Mouse (Mus musculus) kidney, postnatal 0 days (tissue): ENCODE data around the gene Gpbar1. TPM values are rescaled to one million over a fixed set of nuclear protein-coding genes. Genes with fewer than 3 reads are reported as not detected.
"Not testable (repeated sequence)": the region's sequence is repeated elsewhere in the genome, so short reads cannot be mapped to it uniquely, and the experiment has no call there.

Source experiments
- ATAC-seq: fragments of 200-750 bp; cut with Nextera tagmentation; replicated peaks from 2 replicates; pipeline ENCODE4 v1.8.0; 2017; ENCODE audit warnings: low read depth, moderate number of reproducible peaks, moderate TSS enrichment, moderate library complexity; ENCODE audit not compliant: low FRiP score
- DNase-seq: peaks from one replicate; pipeline ENCODE4 v3.0.0-alpha.2; 2016; ENCODE audit warnings: low spot score
- H3K27ac ChIP-seq: fragments of 300-500 bp; sonication (generic); 2 replicates; pipeline ENCODE4 v1.5.1; 2014; ENCODE audit warnings: mild to moderate bottlenecking
- H3K27me3 ChIP-seq: fragments of 300-500 bp; sonication (generic); 2 replicates; pipeline ENCODE4 v1.6.1; 2014; ENCODE audit warnings: low read length, mixed read lengths; ENCODE audit not compliant: insufficient read depth
- H3K36me3 ChIP-seq: fragments of 300-500 bp; sonication (generic); 2 replicates; pipeline ENCODE4 v1.6.1; 2014; ENCODE audit warnings: low read length, mixed read lengths; ENCODE audit not compliant: insufficient read depth
- H3K4me1 ChIP-seq: fragments of 300-500 bp; sonication (generic); replicated peaks from 2 replicates; pipeline ENCODE4 v1.6.1; 2014; ENCODE audit warnings: antibody characterized with exemption, low read length, mixed read lengths; ENCODE audit not compliant: insufficient read depth
- H3K4me2 ChIP-seq: fragments of 300-500 bp; sonication (generic); 2 replicates; pipeline ENCODE4 v1.6.1; 2014; ENCODE audit warnings: mild to moderate bottlenecking, low read length, moderate library complexity, mixed read lengths
- H3K4me3 ChIP-seq: fragments of 300-500 bp; sonication (generic); replicated peaks from 2 replicates; pipeline ENCODE4 v1.5.1; 2014; ENCODE audit warnings: low read depth, low read length
- H3K9ac ChIP-seq: fragments of 300-500 bp; sonication (generic); 2 replicates; pipeline ENCODE4 v1.6.1; 2014; ENCODE audit warnings: low read depth, low read length
- H3K9me3 ChIP-seq: fragments of 300-500 bp; sonication (generic); replicated peaks from 2 replicates; pipeline ENCODE4 v1.6.1; 2016; ENCODE audit warnings: low read length, inconsistent platforms, mixed read lengths
- CTCF ChIP-seq: IDR thresholded peaks from 2 replicates; pipeline ENCODE4 v1.5.1; 2016; ENCODE audit warnings: antibody characterized with exemption, low read depth, mild to moderate bottlenecking, moderate library complexity
- WGBS: fragments of 180-500 bp; shearing (Covaris S2); extraction: QIAGEN DNeasy Blood & Tissue Kit; methylation state at CpG from one replicate; pipeline ENCODE4 v1.1.7; 2014; 5-methylcytosine and 5-hydroxymethylcytosine counted together
- polyA plus RNA-seq: library from polyadenylated mRNA; unstranded; fragments of >200 nt; fragmentation: Nextera tagmentation; extraction: Ambion mirVana; gene quantifications from 2 replicates; pipeline ENCODE4 v1.2.1, GENCODE M21; 2015

Gpbar1 gene
- polyA plus RNA-seq, 1 experiment from 2014 or later = 1.0 TPM

DNA sequence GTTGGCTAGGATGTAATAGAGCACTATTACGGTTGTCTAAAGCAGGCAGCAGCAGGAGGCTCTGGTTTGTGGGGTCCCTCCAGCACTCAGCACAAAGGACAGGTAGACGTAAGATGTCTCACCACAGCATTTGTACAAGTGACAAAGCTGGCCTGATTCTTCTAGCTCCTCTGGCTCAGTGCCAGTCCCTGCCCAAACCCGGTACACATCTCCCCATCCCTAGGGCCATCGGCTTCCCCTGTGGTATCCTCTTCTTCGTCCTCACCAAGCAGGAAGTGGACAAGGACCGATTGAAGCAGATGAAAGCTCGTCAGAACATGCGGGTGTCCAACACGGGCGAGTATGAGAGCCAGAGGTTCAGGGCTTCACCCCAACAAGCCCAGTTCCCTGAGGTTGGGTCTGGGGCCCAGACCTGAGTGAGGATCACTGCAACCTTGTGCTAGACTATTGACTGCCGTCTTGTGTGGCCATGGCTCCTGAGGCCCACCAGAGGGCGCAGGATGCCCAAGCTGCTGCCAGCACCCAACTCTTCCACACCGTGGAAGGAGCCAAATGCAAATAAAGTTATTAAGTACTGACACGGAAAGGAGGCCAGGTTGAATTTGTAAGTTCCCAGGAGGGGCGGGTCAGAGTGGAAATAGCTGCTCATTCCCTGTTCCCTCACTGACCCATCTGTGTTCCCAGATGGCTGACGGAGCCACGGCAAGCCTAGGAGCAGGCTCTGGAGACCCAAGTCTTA is 8.7 kb downstream of the Gpbar1 start:
- not testable (repeated sequence) for ATAC-seq, H3K27me3 ChIP-seq, H3K4me2 ChIP-seq, DNase-seq, H3K9me3 ChIP-seq, H3K27ac ChIP-seq, H3K9ac ChIP-seq, H3K4me3 ChIP-seq
- peak; percentile 58 for TF ChIP-seq CTCF
- Histone ChIP-seq H3K4me1 (peaks cover 10% of the 10 kb centered on the region), H3K36me3 (peaks cover 27% of the 10 kb centered on the region)
- WGBS = 56% methylated on average over 15 of the region's 17 CpGs

DNA sequence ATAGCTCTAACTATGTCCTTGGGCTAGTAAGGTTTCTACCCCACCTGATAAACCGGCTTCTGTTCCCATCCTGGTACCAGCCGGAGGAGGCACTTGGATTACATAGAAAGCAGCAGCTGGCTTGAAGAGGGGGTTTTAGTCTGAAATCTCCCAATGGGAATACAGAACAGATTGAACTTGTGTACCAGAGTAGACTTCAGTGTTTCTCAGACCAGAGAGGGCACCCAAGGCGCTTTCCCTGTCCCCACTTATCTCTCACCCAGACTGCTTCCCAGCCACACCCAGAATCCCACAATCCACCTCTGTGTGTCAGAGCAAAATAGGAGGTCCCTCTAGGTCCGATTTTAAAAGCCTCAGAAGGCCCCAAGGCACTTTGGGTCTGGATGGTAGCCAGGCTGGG is 10.0 kb downstream of the Gpbar1 start:
- Histone ChIP-seq H3K9me3 (no peaks in the 10 kb centered on the region), H3K9ac (no peak overlapping the region), H3K36me3 (peaks cover 34% of the 10 kb centered on the region), H3K4me1 (peaks cover 10% of the 10 kb centered on the region), H3K27ac (no peak overlapping the region), H3K27me3 (no peaks in the 10 kb centered on the region), H3K4me2 (no peak overlapping the region), H3K4me3 (no peak overlapping the region)
- 83% methylated on average over 4 of the region's 4 CpGs for WGBS
- ATAC-seq = no peak
- DNase-seq = no peak
- TF ChIP-seq CTCF = no peak

DNA sequence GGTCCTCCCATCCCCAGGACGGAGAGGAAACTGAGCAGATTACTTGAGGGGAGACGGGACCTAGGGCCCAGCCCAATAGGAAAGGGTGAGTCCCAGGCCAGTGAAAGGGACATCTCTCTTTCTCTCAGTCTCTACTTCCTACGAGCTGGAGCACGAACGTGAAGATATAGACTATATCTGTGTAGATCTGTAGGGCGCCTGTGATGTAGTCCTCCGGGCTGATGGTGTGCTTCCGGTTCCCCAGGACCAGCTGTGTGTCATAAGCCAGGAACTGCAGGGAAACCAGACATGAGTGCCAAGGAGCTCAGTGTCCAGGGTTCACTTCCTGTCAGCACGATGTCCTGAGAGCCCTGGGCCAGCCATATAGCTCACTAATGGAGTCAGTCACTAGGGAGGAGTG is 10.9 kb downstream of the Gpbar1 start:
- no peak for TF ChIP-seq CTCF
- H3K27me3 ChIP-seq = no peaks in the 10 kb centered on the region
- no peaks in the 10 kb centered on the region for H3K9me3 ChIP-seq
- no peak for DNase-seq
- H3K9ac ChIP-seq = no peak overlapping the region
- H3K36me3 ChIP-seq = peaks cover 34% of the 10 kb centered on the region
- 78% methylated on average over 9 of the region's 9 CpGs for WGBS
- H3K4me1 ChIP-seq = peaks cover 10% of the 10 kb centered on the region
- H3K27ac ChIP-seq = no peak overlapping the region
- no peak overlapping the region for H3K4me2 ChIP-seq
- ATAC-seq = no peak
- no peak overlapping the region for H3K4me3 ChIP-seq

DNA sequence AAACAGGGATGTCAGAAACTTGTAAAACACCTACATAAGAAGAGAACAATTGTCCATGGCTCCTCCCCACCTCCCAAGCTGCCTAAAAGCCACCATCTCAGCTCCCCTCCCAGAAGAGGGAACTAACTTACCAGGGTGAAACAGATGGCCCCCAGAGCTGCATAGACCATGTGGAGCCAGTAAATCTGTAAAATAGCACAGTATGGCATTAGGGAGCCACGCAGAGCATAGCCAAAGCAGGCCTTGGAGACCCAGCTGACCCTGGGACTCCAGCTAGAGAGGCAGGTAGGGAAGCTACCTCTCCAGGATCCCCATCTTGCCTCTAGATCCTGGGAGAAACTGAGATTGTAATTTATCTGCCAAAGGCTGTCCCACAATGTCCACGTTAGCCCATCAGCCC is 11.4 kb downstream of the Gpbar1 start:
- H3K36me3 ChIP-seq = peaks cover 34% of the 10 kb centered on the region
- no peak overlapping the region for H3K4me2 ChIP-seq
- no peaks in the 10 kb centered on the region for H3K9me3 ChIP-seq
- H3K4me3 ChIP-seq = no peak overlapping the region
- no peak for DNase-seq
- no peaks in the 10 kb centered on the region for H3K27me3 ChIP-seq
- H3K9ac ChIP-seq = no peak overlapping the region
- ATAC-seq = no peak
- 73% methylated on average over 2 of the region's 2 CpGs for WGBS
- H3K27ac ChIP-seq = 0 out of 2 replicates have a peak overlapping the region, but pooled peaks have one; percentile 8
- H3K4me1 ChIP-seq = peaks cover 12% of the 10 kb centered on the region
- no peak for TF ChIP-seq CTCF

DNA sequence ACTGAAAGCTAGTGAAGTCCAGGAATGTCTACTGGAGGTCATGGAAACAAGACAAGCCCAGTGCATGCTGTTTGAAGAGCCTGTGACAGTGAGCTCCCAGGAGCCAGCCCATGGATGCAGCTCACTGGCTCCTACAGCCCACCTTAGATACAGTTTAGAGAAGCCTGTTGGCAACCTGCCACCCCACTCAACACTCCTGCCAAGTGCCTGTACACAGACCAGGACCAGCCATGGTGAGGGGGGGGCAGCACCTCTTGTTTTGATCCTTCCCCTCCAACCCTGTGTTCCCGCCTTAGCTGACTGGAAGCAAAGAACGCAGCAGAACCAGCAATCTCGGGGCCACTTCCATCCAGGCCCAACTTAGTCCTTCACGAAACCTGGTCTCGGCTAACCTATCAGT is 11.8 kb downstream of the Gpbar1 start:
- peaks cover 34% of the 10 kb centered on the region for H3K36me3 ChIP-seq
- H3K9ac ChIP-seq = no peak overlapping the region
- no peak for TF ChIP-seq CTCF
- DNase-seq (no peak), ATAC-seq (no peak)
- 0 out of 2 replicates have a peak overlapping the region, but pooled peaks have one; percentile 8 for H3K27ac ChIP-seq
- H3K4me2 ChIP-seq = no peak overlapping the region
- no peaks in the 10 kb centered on the region for H3K9me3 ChIP-seq
- H3K4me1 ChIP-seq = peaks cover 16% of the 10 kb centered on the region
- no peak overlapping the region for H3K4me3 ChIP-seq
- WGBS = 93% methylated on average over 5 of the region's 5 CpGs
- H3K27me3 ChIP-seq = no peaks in the 10 kb centered on the region

DNA sequence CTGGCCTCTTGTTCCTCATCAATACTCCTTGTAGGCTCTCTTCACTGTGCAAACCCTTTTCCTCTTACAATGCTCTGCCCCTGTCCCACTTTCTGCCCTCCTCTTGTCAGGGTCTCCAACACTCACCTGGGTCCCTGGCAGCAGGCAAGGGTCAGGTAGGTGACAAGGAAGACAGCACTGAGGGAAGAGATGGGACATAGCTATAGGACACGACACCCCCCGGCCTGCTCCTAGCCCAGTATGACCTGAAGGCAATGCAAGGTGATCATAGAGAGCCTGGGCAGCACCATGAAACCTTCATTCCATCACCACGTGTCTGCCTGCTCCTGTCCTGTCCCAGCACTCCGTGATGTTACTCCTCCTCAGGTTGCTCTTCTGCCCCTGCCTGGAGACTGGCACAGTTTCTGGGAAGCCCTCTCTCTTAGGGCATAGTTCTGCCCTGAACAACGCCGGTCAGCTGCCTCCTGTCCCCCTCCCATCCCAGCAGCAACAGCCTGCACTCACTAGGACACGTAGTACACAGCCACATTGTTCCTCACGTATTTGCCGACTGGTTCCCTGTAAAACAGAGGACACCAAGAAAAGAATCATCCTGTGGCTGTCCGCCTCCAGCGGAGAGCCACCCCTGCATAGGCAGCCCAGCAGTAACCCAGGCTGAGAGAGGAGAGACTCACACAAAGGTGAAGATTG is 14.1 kb downstream of the Gpbar1 start:
- no peak for TF ChIP-seq CTCF
- H3K4me1 ChIP-seq = peaks cover 29% of the 10 kb centered on the region
- WGBS = 85% methylated on average over 11 of the region's 11 CpGs

More for the DNA sequence above, 14.1 kb downstream of the Gpbar1 start:
- Histone ChIP-seq H3K9ac (no peak overlapping the region), H3K27me3 (no peaks in the 10 kb centered on the region), H3K9me3 (no peaks in the 10 kb centered on the region), H3K36me3 (peaks cover 34% of the 10 kb centered on the region), H3K27ac (no peak overlapping the region), H3K4me2 (no peak overlapping the region), H3K4me3 (no peak overlapping the region)
- DNase-seq (no peak), ATAC-seq (no peak)
